Mouse (Mus musculus): ENCODE measurements at regions not wholly inside any gene's neighbourhood (a gene's known extent, or its start where the extent isn't known, plus 50 kb on each side); places are given as distances from the start of the nearest gene placed in this dataset.

GRCm38 (mm10) chr10:68356093-68356485 is 77.5 kb upstream of the Arid5b start:
- no peak for TF ChIP-seq GATA1 (IDR thresholded peaks at IDR 0.05; ENCODE audit: borderline replicate concordance, low read length)
- TF ChIP-seq FLI1 (IDR thresholded peaks at IDR 0.05; ENCODE audit: low read length): no peak
- no peak overlapping the region for H3K4me3 ChIP-seq (replicated peaks)
- peaks cover 12% of the 10 kb centered on the region for H3K4me1 ChIP-seq
- H3K27me3 ChIP-seq (replicated peaks): no peaks in the 10 kb centered on the region
- peaks cover 2% of the 10 kb centered on the region for H3K36me3 ChIP-seq (replicated peaks; ENCODE audit: low read length)
- peaks cover 6% of the 10 kb centered on the region; the same call in 1 of the 2 replicates for H3K9me3 ChIP-seq

- TF ChIP-seq FLI1 (IDR thresholded peaks at IDR 0.05; ENCODE audit: low read length): no peak
- no peak for TF ChIP-seq GATA1 (IDR thresholded peaks at IDR 0.05; ENCODE audit: borderline replicate concordance, low read length)
- H3K27me3 ChIP-seq (replicated peaks): peaks cover under 1% of the 10 kb centered on the region
- H3K9me3 ChIP-seq: peaks cover 7% of the 10 kb centered on the region; the same call in 1 of the 2 replicates
- H3K4me3 ChIP-seq (replicated peaks): no peak overlapping the region
- H3K36me3 ChIP-seq (replicated peaks; ENCODE audit: low read length): peaks cover 2% of the 10 kb centered on the region
- H3K4me1 ChIP-seq: peaks cover 12% of the 10 kb centered on the region; the same call in 1 of the 2 replicates
Measured at GRCm38 (mm10) chr10:68355471-68356092, 77.0 kb upstream of the Arid5b start.

- H3K4me1 ChIP-seq: peaks cover 12% of the 10 kb centered on the region; the same call in 1 of the 2 replicates
- no peak for TF ChIP-seq FLI1 (IDR thresholded peaks at IDR 0.05; ENCODE audit: low read length)
- no peak for TF ChIP-seq GATA1 (IDR thresholded peaks at IDR 0.05; ENCODE audit: borderline replicate concordance, low read length)
- H3K36me3 ChIP-seq (replicated peaks; ENCODE audit: low read length): peaks cover 2% of the 10 kb centered on the region
- peaks cover 1% of the 10 kb centered on the region for H3K27me3 ChIP-seq (replicated peaks)
- H3K4me3 ChIP-seq (replicated peaks): no peak overlapping the region
- H3K9me3 ChIP-seq: peaks cover 9% of the 10 kb centered on the region; the same call in 1 of the 2 replicates
Measured at GRCm38 (mm10) chr10:68354335-68355231, 76.0 kb upstream of the Arid5b start.

GRCm38 (mm10) chr10:68353692-68354232 is 75.2 kb upstream of the Arid5b start:
- Histone ChIP-seq H3K36me3 (replicated peaks; ENCODE audit: low read length) (no peaks in the 10 kb centered on the region), H3K4me1 (peaks cover 12% of the 10 kb centered on the region; the same call in 1 of the 2 replicates), H3K9me3 (peaks cover 7% of the 10 kb centered on the region; the same call in 1 of the 2 replicates), H3K4me3 (replicated peaks) (no peak overlapping the region), H3K27me3 (replicated peaks) (peaks cover 1% of the 10 kb centered on the region)
- TF ChIP-seq FLI1 (IDR thresholded peaks at IDR 0.05; ENCODE audit: low read length) (no peak), GATA1 (IDR thresholded peaks at IDR 0.05; ENCODE audit: borderline replicate concordance, low read length) (no peak)

GRCm38 (mm10) chr10:68351841-68352555 is 73.5 kb upstream of the Arid5b start:
- H3K36me3 ChIP-seq (replicated peaks; ENCODE audit: low read length): no peaks in the 10 kb centered on the region
- peaks cover 1% of the 10 kb centered on the region for H3K27me3 ChIP-seq (replicated peaks)
- H3K9me3 ChIP-seq: peaks cover 4% of the 10 kb centered on the region; the same call in 1 of the 2 replicates
- TF ChIP-seq GATA1 (IDR thresholded peaks at IDR 0.05; ENCODE audit: borderline replicate concordance, low read length) (no peak), FLI1 (IDR thresholded peaks at IDR 0.05; ENCODE audit: low read length) (no peak)
- H3K4me3 ChIP-seq (replicated peaks): no peak overlapping the region
- peaks cover 7% of the 10 kb centered on the region; the same call in 1 of the 2 replicates for H3K4me1 ChIP-seq

GRCm38 (mm10) chr10:68351441-68351840 is 72.9 kb upstream of the Arid5b start:
- H3K4me3 ChIP-seq (replicated peaks): no peak overlapping the region
- peaks cover 1% of the 10 kb centered on the region for H3K27me3 ChIP-seq (replicated peaks)
- no peaks in the 10 kb centered on the region for H3K36me3 ChIP-seq (replicated peaks; ENCODE audit: low read length)
- no peak for TF ChIP-seq GATA1 (IDR thresholded peaks at IDR 0.05; ENCODE audit: borderline replicate concordance, low read length)
- TF ChIP-seq FLI1 (IDR thresholded peaks at IDR 0.05; ENCODE audit: low read length): no peak
- peaks cover 4% of the 10 kb centered on the region; the same call in 1 of the 2 replicates for H3K4me1 ChIP-seq
- peaks cover 4% of the 10 kb centered on the region; the same call in 1 of the 2 replicates for H3K9me3 ChIP-seq

GRCm38 (mm10) chr10:68350798-68351197 is 72.3 kb upstream of the Arid5b start:
- TF ChIP-seq FLI1 (IDR thresholded peaks at IDR 0.05; ENCODE audit: low read length): no peak
- TF ChIP-seq GATA1 (IDR thresholded peaks at IDR 0.05; ENCODE audit: borderline replicate concordance, low read length): no peak
- Histone ChIP-seq H3K27me3 (replicated peaks) (peaks cover 1% of the 10 kb centered on the region), H3K9me3 (peaks cover 6% of the 10 kb centered on the region; the same call in 1 of the 2 replicates), H3K36me3 (replicated peaks; ENCODE audit: low read length) (no peaks in the 10 kb centered on the region), H3K4me1 (peaks cover 4% of the 10 kb centered on the region; the same call in 1 of the 2 replicates), H3K4me3 (replicated peaks) (no peak overlapping the region)

- TF ChIP-seq FLI1 (IDR thresholded peaks at IDR 0.05; ENCODE audit: low read length) (no peak), GATA1 (IDR thresholded peaks at IDR 0.05; ENCODE audit: borderline replicate concordance, low read length) (no peak)
- Histone ChIP-seq H3K4me3 (replicated peaks) (no peak overlapping the region), H3K27me3 (replicated peaks) (peaks cover 1% of the 10 kb centered on the region), H3K4me1 (no peaks in the 10 kb centered on the region), H3K36me3 (replicated peaks; ENCODE audit: low read length) (no peaks in the 10 kb centered on the region), H3K9me3 (peaks cover 14% of the 10 kb centered on the region)
Measured at GRCm38 (mm10) chr10:68347806-68348205, 69.3 kb upstream of the Arid5b start.
